Mouse (Mus musculus) liver, adult 2 months (tissue): ENCODE measurements around the gene Iqcg.

Source experiments
- CTCF ChIP-seq: fragments of 200-500 bp; IDR thresholded peaks from 2 replicates; pipeline ENCODE4 v1.5.1; 2011; ENCODE audit warnings: low read depth, low read length, control low read depth
- POLR2A ChIP-seq: fragments of 200-500 bp; IDR thresholded peaks from 2 replicates; pipeline ENCODE4 v1.6.1; 2011; ENCODE audit warnings: low read length, control low read depth; ENCODE audit not compliant: insufficient read depth; ENCODE audit errors: extremely low read depth

DNA sequence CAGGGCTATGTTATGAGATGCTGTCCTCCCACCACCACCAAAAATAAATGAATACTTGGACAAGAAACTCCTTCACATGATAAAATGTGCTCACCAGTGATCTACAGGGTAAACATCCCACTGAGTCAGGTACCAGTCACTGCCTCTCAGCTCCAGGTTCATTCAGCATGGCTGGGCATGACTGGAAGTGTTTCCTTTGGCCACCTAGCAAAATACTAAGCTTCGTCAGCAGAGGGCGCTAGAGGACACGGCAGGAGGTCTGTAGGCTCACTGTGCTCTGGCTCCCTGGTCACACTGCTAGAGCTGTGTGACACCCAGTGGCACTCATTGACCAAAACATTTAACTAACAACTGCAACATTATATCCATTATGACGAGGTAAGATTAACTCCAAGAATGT is 32.3 kb downstream of the Iqcg start:
- TF ChIP-seq POLR2A (no peak), CTCF (peak; percentile 99)
